Mouse (Mus musculus) T-cell, adult 66 days (primary cell): ENCODE measurements around the gene Tdpoz1. TPM values are rescaled to one million over a fixed set of nuclear protein-coding genes. Genes with fewer than 3 reads are reported as not detected.

ENCODE experiments used
- total RNA-seq, 2 experiments: library from RNA; stranded (reverse); gene quantifications; 3 replicates in 1 of 2; 4 replicates in 1 of 2; pipeline ENCODE4 v1.2.4; 2023

Gene Tdpoz1
- total RNA-seq: not detected

GRCm38 (mm10) chr3:93676210-93676609 is at the start of gene Tdpoz1:
Gene Tdpoz1 (minus strand): TSS chr3:93676310.

GRCm38 (mm10) chr3:93692970-93693369 is 16.9 kb upstream of the Tdpoz1 start, which contains the start of gene Gm37596:
Gene Gm37596 (minus strand): TSS chr3:93693070.

DNA sequence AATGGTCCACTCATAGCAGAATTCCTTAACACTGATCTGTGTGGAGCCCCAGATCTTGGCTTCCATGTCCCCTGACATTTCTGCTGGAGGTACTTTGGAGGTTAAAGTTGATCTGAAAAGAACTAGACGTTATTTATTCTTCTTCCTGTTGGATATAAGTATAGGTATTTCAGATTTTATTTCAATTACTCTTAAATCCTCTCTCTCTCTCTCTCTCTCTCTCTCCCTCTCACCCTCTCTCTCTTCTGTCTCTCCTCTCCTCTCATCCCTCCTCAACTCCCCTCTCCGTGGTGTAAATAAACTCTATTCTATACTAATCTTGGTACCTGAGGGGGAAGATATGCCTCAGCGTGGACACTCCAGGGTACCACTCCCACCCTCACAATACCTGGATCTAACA is 23.5 kb downstream of the Tdpoz1 start, which contains the start of gene Tdpoz2:
Gene Tdpoz2 (minus strand): TSS at position 101 of the 400 bp plus-strand sequence.

Other genes with a start within 250 kb of the Tdpoz1 start
- gene Tchh, start 234.0 kb downstream of the Tdpoz1 start, total RNA-seq: not detected
- gene Tchhl1, start 207.6 kb downstream of the Tdpoz1 start, total RNA-seq: not detected
- gene S100a11, start 155.8 kb downstream of the Tdpoz1 start, total RNA-seq: 100 to 1,000 TPM; 182 to 228 TPM
- gene S100a10, start 121.2 kb downstream of the Tdpoz1 start, total RNA-seq: 100 to 1,000 TPM; 236 to 292 TPM
- gene Tdpoz2, start 23.6 kb downstream of the Tdpoz1 start, total RNA-seq: not detected
- gene Gm37596, start 16.8 kb upstream of the Tdpoz1 start, total RNA-seq: not detected
- not detected for gene Gm5773, start 96.7 kb upstream of the Tdpoz1 start, total RNA-seq
- gene Tdpoz4, start 120.1 kb upstream of the Tdpoz1 start, total RNA-seq: not detected
- gene Tdpoz3, start 149.7 kb upstream of the Tdpoz1 start, total RNA-seq: not detected